Mouse (Mus musculus) brown adipose tissue, adult 24 weeks (tissue): ENCODE results near the gene Pfdn6. TPM values are rescaled to one million over a fixed set of nuclear protein-coding genes. Genes with fewer than 3 reads are reported as not detected.
"Not testable (repeated sequence)": the region's sequence is repeated elsewhere in the genome, so short reads cannot be mapped to it uniquely, and the experiment has no call there.

Source experiments
- H3K27ac ChIP-seq: fragments of 200-500 bp; replicated peaks from 2 replicates; pipeline ENCODE4 v1.5.1; 2012; ENCODE audit warnings: low read depth, mild to moderate bottlenecking, low read length
- H3K4me1 ChIP-seq: fragments of 200-500 bp; 2 replicates; pipeline ENCODE4 v1.6.1; 2012; ENCODE audit warnings: low read length, mixed read lengths; ENCODE audit not compliant: control insufficient read depth, insufficient read depth, insufficient read length
- H3K4me3 ChIP-seq: fragments of 200-500 bp; 2 replicates; pipeline ENCODE4 v1.5.1; 2012; ENCODE audit warnings: low read depth, mild to moderate bottlenecking, low read length, moderate library complexity; ENCODE audit not compliant: insufficient read depth
- polyA plus RNA-seq: library from polyadenylated mRNA; stranded (reverse); fragments of >200 nt; gene quantifications from 2 replicates; pipeline ENCODE4 v1.2.4, GENCODE M21; 2012; ENCODE audit not compliant: missing spikeins, insufficient read depth, insufficient read length

Gene Pfdn6
- polyA plus RNA-seq, 1 experiment, result 83.2 TPM

DNA sequence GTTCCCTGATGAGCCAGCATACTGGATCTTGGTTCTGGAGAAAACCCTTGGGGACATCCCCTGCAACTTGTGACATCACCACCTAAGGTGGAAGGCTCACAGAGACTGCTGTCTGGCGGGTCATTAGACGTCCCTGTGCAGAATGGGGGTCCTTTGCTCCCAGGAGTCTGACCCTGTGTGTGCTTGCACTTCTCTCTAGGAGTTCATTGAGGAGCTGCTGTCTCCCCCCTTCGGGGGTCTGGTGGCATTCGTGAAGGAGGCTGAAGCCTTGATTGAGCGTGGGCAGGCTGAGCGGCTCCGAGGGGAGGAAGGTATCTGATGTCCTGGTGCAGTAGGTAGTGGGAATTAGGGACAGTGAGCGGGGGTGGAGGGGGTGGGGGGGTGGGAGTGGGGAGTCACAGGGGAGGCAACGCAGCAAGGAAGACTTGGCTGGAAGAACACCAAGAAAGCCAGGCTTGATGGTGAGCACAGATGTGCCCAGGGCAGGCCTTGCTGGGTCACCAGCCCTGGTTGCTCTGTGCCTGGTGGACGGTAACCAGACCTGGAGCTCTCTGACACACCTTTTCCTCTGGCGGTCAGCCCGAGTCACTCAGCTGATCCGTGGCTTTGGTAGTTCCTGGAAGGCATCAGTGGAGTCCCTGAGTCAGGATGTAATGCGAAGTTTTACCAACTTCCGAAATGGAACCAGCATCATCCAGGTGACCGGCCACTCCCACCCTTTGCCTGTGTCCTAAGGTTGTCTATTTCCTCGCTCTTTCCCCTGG, 25.1 kb upstream of the Pfdn6 start:
- Histone ChIP-seq H3K4me1 (no peaks in the 10 kb centered on the region), H3K27ac (no peak overlapping the region), H3K4me3 (no peak overlapping the region)

DNA sequence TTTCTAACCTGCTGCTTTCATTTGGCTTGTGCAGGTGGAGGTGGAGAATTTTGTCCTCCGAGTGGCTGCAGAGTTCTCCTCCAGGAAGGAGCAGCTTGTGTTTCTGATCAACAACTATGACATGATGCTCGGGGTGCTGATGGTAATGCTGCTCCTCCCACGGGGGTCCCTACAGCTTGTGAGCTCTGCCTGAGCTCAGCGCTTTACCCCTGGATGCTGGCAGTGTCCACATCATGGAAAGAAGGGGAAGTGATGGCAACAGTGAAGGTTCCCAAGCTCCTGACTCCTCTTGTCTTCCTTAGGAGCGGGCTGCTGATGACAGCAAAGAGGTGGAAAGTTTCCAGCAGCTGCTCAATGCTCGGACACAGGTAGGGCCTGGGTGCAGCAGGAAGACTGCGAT, 22.7 kb upstream of the Pfdn6 start:
- H3K27ac ChIP-seq, result no peak overlapping the region
- no peaks in the 10 kb centered on the region for H3K4me1 ChIP-seq
- no peak overlapping the region for H3K4me3 ChIP-seq

DNA sequence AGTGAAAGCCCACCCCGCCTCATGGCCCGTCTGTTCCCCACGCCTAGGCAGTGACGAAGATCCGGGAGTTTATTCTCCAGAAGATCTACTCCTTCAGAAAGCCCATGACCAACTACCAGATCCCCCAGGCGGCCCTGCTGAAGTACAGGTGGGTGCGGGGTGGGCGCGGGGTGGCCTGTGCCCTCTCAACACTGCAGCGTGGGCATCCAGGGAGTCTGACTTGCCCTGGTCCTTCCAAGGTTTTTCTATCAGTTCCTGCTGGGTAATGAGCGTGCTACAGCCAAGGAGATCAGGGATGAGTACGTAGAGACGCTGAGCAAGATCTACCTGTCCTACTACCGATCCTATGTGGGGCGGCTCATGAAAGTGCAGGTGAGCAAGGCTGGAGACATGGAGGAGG, 19.8 kb upstream of the Pfdn6 start:
- no peak overlapping the region for H3K4me3 ChIP-seq
- no peaks in the 10 kb centered on the region for H3K4me1 ChIP-seq
- no peak overlapping the region for H3K27ac ChIP-seq

DNA sequence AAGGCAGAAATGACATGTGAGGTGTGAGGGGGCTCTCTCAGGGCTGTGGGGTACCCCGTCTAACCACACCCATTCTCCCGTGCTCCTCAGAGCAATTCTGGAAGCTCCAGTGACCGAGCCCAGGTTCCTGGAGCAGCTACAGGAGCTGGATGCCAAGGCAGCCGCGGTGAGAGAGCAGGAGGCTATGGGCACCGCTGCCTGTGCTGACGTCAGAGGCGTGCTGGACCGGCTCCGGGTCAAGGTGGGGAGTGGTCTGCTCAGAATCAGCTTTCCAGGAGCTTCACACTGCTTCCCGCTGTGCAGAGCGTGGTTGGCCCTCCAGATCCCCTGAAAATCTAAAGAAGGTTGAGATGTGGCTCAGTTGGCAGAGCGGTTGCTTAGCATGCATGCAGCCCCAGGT, 19.0 kb upstream of the Pfdn6 start:
- no peak overlapping the region for H3K4me3 ChIP-seq
- no peaks in the 10 kb centered on the region for H3K4me1 ChIP-seq
- H3K27ac ChIP-seq, result no peak overlapping the region

DNA sequence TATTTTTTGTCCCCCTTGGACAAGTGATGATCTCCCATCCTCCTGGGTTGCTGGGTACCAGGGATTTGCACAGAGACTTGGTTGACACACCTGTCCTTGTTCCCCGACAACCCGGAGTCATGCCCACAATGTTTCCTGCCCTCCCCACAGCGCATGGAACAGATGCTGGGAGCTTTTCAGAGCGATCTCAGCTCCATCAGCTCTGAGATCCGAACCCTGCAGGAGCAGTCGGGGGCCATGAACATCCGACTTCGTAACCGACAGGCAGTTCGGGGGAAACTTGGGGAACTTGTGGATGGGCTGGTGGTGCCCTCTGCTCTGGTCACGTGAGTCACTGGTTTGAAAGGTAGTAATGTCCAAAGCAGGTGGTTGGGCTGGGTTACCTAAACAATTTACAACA, 18.3 kb upstream of the Pfdn6 start:
- Histone ChIP-seq H3K4me3 (no peak overlapping the region), H3K4me1 (no peaks in the 10 kb centered on the region), H3K27ac (no peak overlapping the region)

DNA sequence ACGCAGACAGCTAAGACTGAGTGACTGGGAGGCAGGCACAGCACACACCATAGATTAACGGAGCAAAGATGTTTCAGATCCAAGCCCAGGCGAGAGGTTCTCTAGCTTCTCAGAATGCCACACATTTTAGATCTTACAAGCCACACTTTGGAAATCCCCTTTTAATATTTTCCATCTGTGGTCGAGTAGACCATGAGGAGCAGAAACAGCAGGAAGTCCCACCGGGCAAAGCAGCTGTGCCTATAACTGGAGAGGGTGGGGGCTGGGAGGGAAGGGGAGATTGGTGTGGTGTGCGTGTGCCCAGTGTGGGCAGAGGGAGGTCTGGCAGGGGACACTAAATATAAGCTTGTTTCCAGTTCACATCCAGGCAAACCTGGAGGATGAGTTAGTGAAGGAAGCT, 17.4 kb upstream of the Pfdn6 start:
- Histone ChIP-seq H3K4me1 (no peaks in the 10 kb centered on the region), H3K27ac (no peak overlapping the region), H3K4me3 (no peak overlapping the region)

DNA sequence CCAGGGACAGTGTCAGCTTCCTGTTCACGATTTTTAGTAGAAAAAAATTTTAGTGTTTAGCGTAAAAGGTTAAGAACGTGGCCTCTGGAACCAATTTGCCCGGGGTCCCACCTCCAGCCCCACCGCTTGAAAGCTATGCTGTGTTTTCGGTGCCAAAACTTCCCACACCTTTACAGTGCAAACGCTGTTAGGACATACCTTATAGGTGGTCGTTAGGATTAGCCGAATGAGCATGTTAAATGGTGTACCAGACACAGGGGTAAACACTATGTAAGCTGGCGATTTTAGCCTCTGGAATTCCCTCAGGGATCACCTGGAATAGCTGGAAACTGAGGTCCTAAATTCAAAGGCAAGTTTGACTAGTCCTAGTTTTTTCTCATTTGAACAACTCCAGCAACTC, 16.2 kb upstream of the Pfdn6 start:
- Histone ChIP-seq H3K4me3 (peak overlapping the region; percentile 87), H3K27ac (peak overlapping the region; percentile 99), H3K4me1 (no peaks in the 10 kb centered on the region)

DNA sequence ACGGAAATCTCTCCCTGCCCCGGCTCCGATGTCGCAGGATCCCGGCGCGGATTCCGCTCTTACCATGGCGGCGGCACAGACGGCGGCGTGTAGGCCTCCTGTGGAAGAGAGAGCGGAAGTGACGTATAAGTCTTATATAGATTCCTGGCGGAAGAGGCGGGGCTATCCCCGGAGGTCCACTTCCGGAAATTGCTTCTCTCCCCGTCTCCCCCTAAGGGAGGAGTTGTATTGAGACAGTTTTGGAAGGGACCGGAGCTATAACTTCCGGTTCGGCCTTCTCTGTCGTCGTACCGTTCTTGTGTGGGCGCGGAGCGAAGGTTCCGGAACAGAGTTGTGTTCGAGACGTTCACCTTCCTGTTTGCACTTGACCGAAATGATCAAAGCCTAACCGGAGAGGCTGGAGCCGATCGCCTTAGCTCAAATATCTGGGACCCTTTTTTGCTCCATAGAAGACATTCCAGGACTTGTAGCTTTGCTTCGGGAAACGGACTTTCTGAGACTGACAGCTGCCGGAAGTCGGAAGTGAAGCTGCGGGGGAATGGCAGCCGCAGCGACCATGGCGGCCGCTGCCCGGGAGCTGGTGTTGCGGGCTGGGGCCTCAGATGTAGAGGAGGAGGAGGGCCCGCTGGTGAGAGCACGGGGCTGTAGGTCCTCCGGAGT, 15.5 kb upstream of the Pfdn6 start, which contains the start of the genes Vps52 and Rps18:
TSS of gene Vps52 (plus strand) at position 258 of the 660 bp plus-strand sequence.
TSS of gene Rps18 (minus strand) at position 447 of the 660 bp plus-strand sequence.
- peak within 1 kb of the TSS; percentile 99 for H3K27ac ChIP-seq

DNA sequence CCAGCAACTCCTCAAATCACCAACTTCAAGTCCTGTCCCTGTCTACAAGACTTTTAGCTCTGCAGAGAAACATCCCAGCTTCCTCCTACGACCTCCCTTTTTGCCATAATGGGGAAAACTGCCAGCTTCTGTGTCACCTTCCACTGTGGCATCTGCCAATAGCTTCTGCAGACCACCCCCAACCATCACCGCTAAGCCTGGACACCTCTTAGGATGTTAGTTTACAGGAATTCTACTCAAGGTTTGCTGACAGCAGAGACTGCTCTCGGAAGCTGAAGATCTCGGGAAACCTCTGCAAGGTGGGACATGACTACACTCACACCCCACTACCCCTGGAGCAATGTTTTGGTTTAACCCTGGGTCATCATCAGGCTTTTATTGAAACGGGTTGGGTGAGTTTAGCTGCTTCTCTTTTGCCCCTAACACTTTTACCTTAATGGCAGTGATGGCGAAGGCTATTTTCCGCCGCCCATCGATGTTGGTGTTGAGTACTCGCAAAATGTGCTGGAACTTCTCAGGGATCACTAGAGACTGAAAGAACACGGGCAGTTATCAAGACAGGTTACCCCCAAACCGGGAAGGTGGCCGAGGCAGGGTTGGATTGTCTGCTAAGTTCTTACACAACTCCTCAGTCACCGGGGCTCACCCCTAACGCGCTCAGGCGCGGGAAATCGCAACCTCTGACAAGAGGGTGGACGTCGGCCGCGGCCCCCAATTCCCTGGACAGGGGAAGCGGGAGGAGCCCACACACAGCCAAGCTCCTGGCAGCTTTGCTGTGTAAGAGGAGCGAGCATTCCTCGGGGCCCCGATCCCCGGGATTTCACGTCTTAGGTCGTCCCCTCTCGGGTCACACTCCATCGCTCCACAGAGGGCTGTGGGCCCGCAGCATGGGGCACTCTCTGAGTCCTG, 14.8 kb upstream of the Pfdn6 start:
- Histone ChIP-seq H3K27ac (peak overlapping the region; percentile 62), H3K4me1 (peaks cover 4% of the 10 kb centered on the region; the same call in 1 of the 2 replicates), H3K4me3 (peak overlapping the region; percentile 90)

More for the DNA sequence above, 15.5 kb upstream of the Pfdn6 start, which contains the start of the genes Vps52 and Rps18:
- peaks cover under 1% of the 10 kb centered on the region; the same call in 1 of the 2 replicates for H3K4me1 ChIP-seq
- peak within 1 kb of the TSS; percentile 90 for H3K4me3 ChIP-seq

DNA sequence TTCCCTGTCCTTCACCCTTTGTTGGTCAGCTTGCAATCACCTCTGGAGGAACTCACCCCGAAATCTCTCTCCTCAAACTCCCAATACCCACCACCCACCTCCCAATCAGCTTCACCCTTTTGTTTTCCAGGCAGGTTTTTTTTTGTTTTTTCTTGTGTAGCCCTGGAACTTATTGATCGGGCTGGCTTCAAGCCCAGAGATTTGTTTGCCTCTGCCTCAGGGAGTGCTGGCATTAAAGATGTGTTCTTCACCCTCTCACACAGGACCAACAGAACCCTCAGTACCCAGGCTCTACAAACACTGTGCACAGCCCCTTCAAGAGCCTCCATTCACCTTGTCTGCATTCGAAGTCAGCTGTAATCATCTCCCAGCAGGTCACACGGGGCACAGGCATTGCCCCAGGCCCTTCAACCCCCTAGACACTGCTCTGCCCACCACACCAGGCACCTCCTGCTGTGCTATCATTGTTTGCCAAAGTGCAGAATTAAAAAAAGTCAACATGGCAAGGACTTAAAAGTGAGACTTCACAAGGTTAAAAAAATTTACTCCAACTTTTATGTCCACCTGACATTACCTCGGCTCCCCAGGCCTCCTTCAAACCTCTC, 13.9 kb upstream of the Pfdn6 start:
- H3K27ac ChIP-seq, result no peak overlapping the region
- H3K4me1 ChIP-seq, result peaks cover 4% of the 10 kb centered on the region; the same call in 1 of the 2 replicates
- peak overlapping the region; percentile 90 for H3K4me3 ChIP-seq

DNA sequence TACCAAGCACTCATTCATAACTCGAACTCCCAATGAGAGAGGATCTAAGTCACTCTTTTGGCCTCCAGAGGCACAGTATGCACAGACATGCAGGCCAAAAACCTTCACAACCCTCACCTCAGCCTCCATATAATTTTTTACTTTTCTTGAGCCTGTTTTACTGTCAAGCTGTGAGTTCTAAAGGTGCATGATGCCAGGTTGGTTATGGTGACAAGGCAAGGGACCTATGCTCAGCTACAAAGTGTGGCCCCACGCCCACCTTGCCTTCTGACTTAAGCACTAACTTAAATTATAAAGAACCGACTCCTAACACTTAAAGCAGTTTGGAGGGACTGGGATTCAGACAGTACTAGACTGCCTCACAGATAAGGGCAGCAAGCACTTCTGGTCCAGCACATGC, 13.2 kb upstream of the Pfdn6 start:
- Histone ChIP-seq H3K4me3 (no peak overlapping the region), H3K4me1 (peaks cover 4% of the 10 kb centered on the region; the same call in 1 of the 2 replicates), H3K27ac (no peak overlapping the region)

DNA sequence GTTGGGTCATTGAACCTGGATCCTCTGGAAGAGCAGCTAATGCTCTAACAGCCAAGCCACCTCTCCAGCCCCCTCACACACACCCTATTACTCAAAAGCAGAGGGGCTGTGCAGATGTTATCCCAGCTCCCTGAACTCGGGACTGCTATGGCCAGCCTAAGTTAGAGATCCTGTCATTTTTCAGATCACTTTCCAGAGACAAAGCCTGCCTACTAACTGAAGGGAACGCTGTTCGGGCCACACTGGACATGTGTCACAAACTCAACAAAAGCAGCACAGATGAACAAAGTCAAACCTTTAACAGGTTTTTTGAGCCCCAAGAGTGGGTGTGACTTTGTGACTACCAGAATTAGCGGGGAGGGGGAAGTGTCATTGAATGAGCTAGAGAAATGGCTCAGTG, 12.7 kb upstream of the Pfdn6 start:
- peaks cover 4% of the 10 kb centered on the region; the same call in 1 of the 2 replicates for H3K4me1 ChIP-seq
- H3K27ac ChIP-seq, result no peak overlapping the region
- H3K4me3 ChIP-seq, result no peak overlapping the region

DNA sequence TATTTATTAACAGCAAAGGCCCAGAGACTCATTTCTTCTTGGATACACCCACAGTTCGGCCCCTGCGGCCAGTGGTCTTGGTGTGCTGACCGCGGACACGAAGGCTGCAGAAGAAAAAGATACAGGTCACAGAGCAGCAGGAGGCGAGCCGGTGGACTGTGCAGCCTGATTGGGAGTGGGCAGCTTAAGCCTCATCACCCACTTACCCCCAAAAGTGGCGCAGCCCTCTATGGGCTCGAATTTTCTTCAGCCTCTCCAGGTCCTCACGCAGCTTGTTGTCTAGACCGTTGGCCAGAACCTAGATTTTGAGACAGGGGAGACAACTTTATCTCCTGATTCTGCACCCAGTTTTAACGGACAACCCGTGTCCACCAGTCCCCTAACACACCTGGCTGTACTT, 11.9 kb upstream of the Pfdn6 start:
- H3K4me3 ChIP-seq, H3K27ac ChIP-seq, H3K4me1 ChIP-seq: not testable (repeated sequence)

DNA sequence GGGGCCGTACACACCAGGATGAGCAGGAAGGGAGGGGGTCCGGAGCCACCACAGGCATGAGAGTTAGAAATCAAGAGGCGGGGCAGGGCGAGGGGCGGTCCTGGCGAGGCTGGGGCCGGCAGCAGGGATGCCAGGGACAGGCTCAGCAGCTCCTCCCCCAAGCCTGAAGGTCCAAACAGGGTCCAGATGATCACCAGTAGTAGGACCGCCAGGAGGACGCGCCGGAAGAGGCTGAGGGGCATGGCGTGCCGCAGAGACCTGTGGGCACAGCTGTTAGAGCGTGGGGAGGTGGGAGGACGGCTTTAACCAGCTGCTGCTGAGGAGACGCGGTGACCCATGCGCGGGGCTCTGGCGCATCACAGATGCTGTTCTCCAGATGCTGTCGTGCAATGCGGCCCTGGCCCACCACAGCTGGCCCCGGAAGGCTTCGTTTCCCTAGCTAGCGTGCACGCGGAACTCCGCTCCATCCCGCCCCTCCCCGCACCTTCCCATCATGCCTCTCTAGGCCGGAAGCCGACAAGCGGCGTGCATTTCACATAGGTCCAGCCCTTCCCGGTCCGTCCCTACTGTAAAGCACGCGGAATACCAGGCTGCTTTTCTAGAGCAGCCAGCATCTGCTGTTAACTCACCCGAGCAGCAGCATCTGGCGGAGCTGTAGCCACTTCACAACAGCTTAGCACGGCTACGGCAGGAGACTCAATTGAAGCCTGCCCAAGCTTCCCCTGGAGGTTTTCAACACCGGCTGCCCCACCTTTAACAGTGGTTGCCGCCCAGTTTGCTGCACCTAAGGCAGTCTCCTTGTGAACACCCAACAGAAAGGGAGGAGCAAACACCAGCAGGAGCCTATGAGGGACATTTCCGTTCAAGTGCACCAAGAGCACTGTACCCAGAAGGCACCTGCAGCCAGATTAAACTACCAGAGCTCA, 11.1 kb upstream of the Pfdn6 start, which contains the start of gene B3galt4:
TSS of gene B3galt4 (minus strand) at position 468 of the 926 bp plus-strand sequence.
- peak within 1 kb of the TSS; percentile 66 for H3K4me3 ChIP-seq
- H3K4me1 ChIP-seq, result peaks cover 4% of the 10 kb centered on the region; the same call in 1 of the 2 replicates
- peak within 1 kb of the TSS; percentile 46 for H3K27ac ChIP-seq
